Comparison of ENCODE assay signal across 2 mouse cellular contexts in genomic region chr15:5126456-5126855, GRCm38 (mm10).
A peak's percentile ranks its signal among the peaks of the same experiment; 100 is the strongest.
TF ChIP-seq lines count a peak whose summit lies in the region.

No protein-coding gene starts in this region.

TF ChIP-seq in MEL, 35 proteins besides CTCF, POLR2A, EP300 and RAD21:
- peak; percentile 80 for TF ChIP-seq ZNF384 (IDR thresholded peaks at IDR 0.05; ENCODE audit: low read depth, low read length)
- no peak for TF ChIP-seq MXI1 (IDR thresholded peaks at IDR 0.05; ENCODE audit: low read depth, low read length)
TF ChIP-seq in MEL: peak in this region for 1.

TF ChIP-seq in myocyte, 11 proteins besides CTCF, POLR2A, EP300 and RAD21:
- TF ChIP-seq MYOG (IDR thresholded peaks at IDR 0.05; ENCODE audit: control insufficient read depth in 1 of 3, insufficient read depth in 1 of 3, insufficient read length in 2 of 3, low read depth in 2 of 3) = no peak
- TF ChIP-seq CEBPB (IDR thresholded peaks at IDR 0.05; ENCODE audit: insufficient read depth, poor library complexity, severe bottlenecking) = peak; percentile 82
